Mouse (Mus musculus) G1E-ER4 (cell line): ENCODE results near the gene Fem1b. TPM values are rescaled to one million over a fixed set of nuclear protein-coding genes. Genes with fewer than 3 reads are reported as not detected.

Experiments
- GATA1 ChIP-seq: IDR thresholded peaks from one replicate; pipeline ENCODE4 v1.8.0; 2012; ENCODE audit warnings: low read length, inconsistent platforms
- polyA plus RNA-seq: library from polyadenylated mRNA; stranded (reverse); fragments of >175 nt; gene quantifications from 2 replicates; pipeline ENCODE4 v1.2.3, GENCODE M21; 2012

The Fem1b gene
- polyA plus RNA-seq, 1 experiment = 17.7 TPM

GRCm38 (mm10) chr9:62749666-62750065 is 62.1 kb downstream of the Fem1b start:
- no peak for TF ChIP-seq GATA1

GRCm38 (mm10) chr9:62746646-62747045 is 65.1 kb downstream of the Fem1b start:
- no peak for TF ChIP-seq GATA1

GRCm38 (mm10) chr9:62744558-62745275 is 67.0 kb downstream of the Fem1b start:
- TF ChIP-seq GATA1 = no peak

Other genes starting within 250 kb of the Fem1b start
- gene Itga11, start 134.1 kb downstream of the Fem1b start, polyA plus RNA-seq = not detected in 2 replicates
- gene Cln6, start 26.9 kb upstream of the Fem1b start, polyA plus RNA-seq = 38.3 and 46.5 TPM in 2 replicates
- 0.06 TPM in 1 of 2 replicates, not detected in the other for gene Calml4, start 46.1 kb upstream of the Fem1b start, polyA plus RNA-seq
- gene Pias1, start 176.0 kb upstream of the Fem1b start, polyA plus RNA-seq = 0.90 and 0.97 TPM in 2 replicates